Comparison of ENCODE assay signal across 1 mouse cellular context in genomic region chrX:152336546-152337332, GRCm38 (mm10).
TF ChIP-seq lines count a peak whose summit lies in the region.

No protein-coding gene starts in this region.

TF ChIP-seq in C2C12, 6 proteins besides CTCF, POLR2A, EP300 and RAD21:
- no peak for TF ChIP-seq CEBPB (IDR thresholded peaks at IDR 0.05; ENCODE audit: low read depth)
- TF ChIP-seq MYOD1 (IDR thresholded peaks at IDR 0.05; ENCODE audit: control insufficient read depth, insufficient read length, low read depth) = no peak
- TF ChIP-seq USF1 (IDR thresholded peaks at IDR 0.05; ENCODE audit: low read depth) = no peak
- TF ChIP-seq MYOG (IDR thresholded peaks at IDR 0.05; ENCODE audit: control insufficient read depth, extremely low read depth, insufficient read length) = no peak
- no peak for TF ChIP-seq FOSL1 (IDR thresholded peaks at IDR 0.05; ENCODE audit: insufficient read depth, low read length, poor library complexity, severe bottlenecking)
- no peak for TF ChIP-seq MAX (IDR thresholded peaks at IDR 0.05)
